Mouse (Mus musculus) spleen, adult 2 months (tissue): Measurements from ENCODE around the gene Lcn12. TPM values are rescaled to one million over a fixed set of nuclear protein-coding genes. Genes with fewer than 3 reads are reported as not detected.
A peak's percentile ranks its signal among the peaks of the same experiment; 100 is the strongest.

Experiments
- DNase-seq, 2 experiments: peaks; one replicate each; pipeline versions ENCODE4 v3.0.0 to v3.0.0-alpha.2; 2012 to 2021; ENCODE audit warnings: low spot score in 2 of 2, low read depth in 1 of 2
- H3K27ac ChIP-seq: fragments of 200-500 bp; 2 replicates; pipeline ENCODE4 v1.5.1; 2012; ENCODE audit warnings: low read length, inconsistent platforms; ENCODE audit not compliant: insufficient read depth
- H3K27me3 ChIP-seq: fragments of 200-500 bp; 2 replicates; pipeline ENCODE4 v1.6.1; 2012; ENCODE audit warnings: mild to moderate bottlenecking, moderate library complexity, low read length, inconsistent platforms; ENCODE audit not compliant: control insufficient read depth, insufficient read depth
- H3K36me3 ChIP-seq: fragments of 200-500 bp; 2 replicates; pipeline ENCODE4 v1.6.1; 2012; ENCODE audit warnings: mild to moderate bottlenecking, low read length, inconsistent platforms; ENCODE audit not compliant: control insufficient read depth, insufficient read depth
- H3K4me1 ChIP-seq: fragments of 200-500 bp; 2 replicates; pipeline ENCODE4 v1.6.1; 2011; ENCODE audit warnings: inconsistent platforms; ENCODE audit not compliant: control insufficient read depth, insufficient read depth, insufficient read length
- H3K4me3 ChIP-seq: fragments of 200-500 bp; 2 replicates; pipeline ENCODE4 v1.5.1; 2011; ENCODE audit warnings: mild to moderate bottlenecking, inconsistent platforms; ENCODE audit not compliant: insufficient read depth, insufficient read length; ENCODE audit errors: extremely low read depth
- CTCF ChIP-seq: fragments of 200-500 bp; IDR thresholded peaks from 2 replicates; pipeline ENCODE4 v1.5.1; 2011; ENCODE audit warnings: mild to moderate bottlenecking, inconsistent platforms; ENCODE audit not compliant: insufficient read depth, insufficient read length, insufficient replicate concordance; ENCODE audit errors: extremely low read depth
- POLR2A ChIP-seq: fragments of 200-500 bp; IDR thresholded peaks from 2 replicates; pipeline ENCODE4 v1.6.1; 2011; ENCODE audit warnings: low read depth, low read length, inconsistent platforms
- WGBS: fragments of 180-500 bp; shearing (Covaris S2); methylation state at CpG from one replicate; pipeline ENCODE4 v1.1.7; 2018; 5-methylcytosine and 5-hydroxymethylcytosine counted together
- polyA plus RNA-seq: library from polyadenylated mRNA; depleted of rRNA; stranded (reverse); fragments of >200 nt; gene quantifications from 2 replicates; pipeline ENCODE4 v1.2.3, GENCODE M21; 2012

Gene Lcn12
- polyA plus RNA-seq, 1 experiment, result not detected

- no peak for DNase-seq
- H3K27ac ChIP-seq, result peak overlapping the region; percentile 96
- peaks cover 20% of the 10 kb centered on the region for H3K4me1 ChIP-seq
- 91% methylated on average over 2 of the region's 2 CpGs for WGBS
- H3K36me3 ChIP-seq, result peaks cover 31% of the 10 kb centered on the region
- H3K4me3 ChIP-seq, result no peak overlapping the region
- TF ChIP-seq CTCF (no peak), POLR2A (no peak)
- H3K27me3 ChIP-seq, result no peaks in the 10 kb centered on the region
These were observed 40.0 kb upstream of the Lcn12 start for GRCm38 (mm10) chr2:25533707-25534106.

- H3K36me3 ChIP-seq, result peaks cover 64% of the 10 kb centered on the region
- H3K27me3 ChIP-seq, result no peaks in the 10 kb centered on the region
- no peak overlapping the region for H3K4me3 ChIP-seq
- no peaks in the 10 kb centered on the region for H3K4me1 ChIP-seq
- DNase-seq, result no peak
- H3K27ac ChIP-seq, result no peak overlapping the region
- 87% methylated on average over 9 of the region's 9 CpGs for WGBS
- no peak for TF ChIP-seq POLR2A
- no peak for TF ChIP-seq CTCF
These were observed 33.0 kb upstream of the Lcn12 start for GRCm38 (mm10) chr2:25526510-25527302.

- Histone ChIP-seq H3K27me3 (no peaks in the 10 kb centered on the region), H3K4me3 (no peak overlapping the region), H3K4me1 (no peaks in the 10 kb centered on the region), H3K27ac (no peak overlapping the region), H3K36me3 (peaks cover 3% of the 10 kb centered on the region)
- 71% methylated on average over 3 of the region's 3 CpGs for WGBS
- no peak for TF ChIP-seq POLR2A
- peak; percentile 36; the same call in 1 of the 2 replicates for TF ChIP-seq CTCF
- no peak for DNase-seq
These were observed 16.2 kb upstream of the Lcn12 start for GRCm38 (mm10) chr2:25509912-25510311.

GRCm38 (mm10) chr2:25506964-25507363 is 13.3 kb upstream of the Lcn12 start:
- DNase-seq, result peak in 1 of 2 experiments; percentile 9
- peaks cover 15% of the 10 kb centered on the region for H3K36me3 ChIP-seq
- H3K27ac ChIP-seq, result no peak overlapping the region
- TF ChIP-seq CTCF, result peak; percentile 17; the same call in 1 of the 2 replicates
- no peak for TF ChIP-seq POLR2A
- no peak overlapping the region for H3K4me3 ChIP-seq
- H3K27me3 ChIP-seq, result no peaks in the 10 kb centered on the region
- WGBS, result 62% methylated on average over 5 of the region's 5 CpGs
- peaks cover 2% of the 10 kb centered on the region; the same call in 1 of the 2 replicates for H3K4me1 ChIP-seq

GRCm38 (mm10) chr2:25505860-25506259 is 12.1 kb upstream of the Lcn12 start:
- DNase-seq, result no peak
- no peak overlapping the region for H3K27ac ChIP-seq
- H3K27me3 ChIP-seq, result no peaks in the 10 kb centered on the region
- H3K4me1 ChIP-seq, result peaks cover 9% of the 10 kb centered on the region; the same call in 1 of the 2 replicates
- no peak overlapping the region for H3K4me3 ChIP-seq
- no peak for TF ChIP-seq POLR2A
- TF ChIP-seq CTCF, result no peak
- peaks cover 15% of the 10 kb centered on the region for H3K36me3 ChIP-seq
- 95% methylated on average over 4 of the region's 4 CpGs for WGBS

- Histone ChIP-seq H3K36me3 (peaks cover 15% of the 10 kb centered on the region), H3K4me3 (no peak overlapping the region), H3K4me1 (peaks cover 11% of the 10 kb centered on the region; the same call in 1 of the 2 replicates), H3K27ac (no peak overlapping the region), H3K27me3 (no peaks in the 10 kb centered on the region)
- WGBS, result 78% methylated on average over 1 of the region's 1 CpGs
- no peak for DNase-seq
- TF ChIP-seq POLR2A, result no peak
- TF ChIP-seq CTCF, result no peak
These were observed 11.3 kb upstream of the Lcn12 start for GRCm38 (mm10) chr2:25505000-25505399.

GRCm38 (mm10) chr2:25504538-25504937 is 10.8 kb upstream of the Lcn12 start:
- Histone ChIP-seq H3K27ac (no peak overlapping the region), H3K4me1 (peaks cover 12% of the 10 kb centered on the region; the same call in 1 of the 2 replicates), H3K4me3 (no peak overlapping the region), H3K27me3 (no peaks in the 10 kb centered on the region), H3K36me3 (peaks cover 15% of the 10 kb centered on the region)
- WGBS, result 69% methylated on average over 19 of the region's 19 CpGs
- TF ChIP-seq POLR2A (no peak), CTCF (no peak)
- DNase-seq, result no peak
